Mouse (Mus musculus) midbrain, embryonic 11.5 days (tissue): Measurements from ENCODE around the gene Rad51ap1. TPM values are rescaled to one million over a fixed set of nuclear protein-coding genes. Genes with fewer than 3 reads are reported as not detected.

ENCODE experiments used
- ATAC-seq: fragments of 200-750 bp; cut with Nextera tagmentation; 2 replicates; pipeline ENCODE4 v1.8.0; 2017; ENCODE audit warnings: moderate TSS enrichment, moderate library complexity; ENCODE audit not compliant: low FRiP score
- DNase-seq: peaks from one replicate; pipeline ENCODE4 v3.0.0; 2015; ENCODE audit warnings: low spot score; ENCODE audit errors: missing footprints
- H3K27ac ChIP-seq: fragments of 300-500 bp; sonication (generic); 2 replicates; pipeline ENCODE4 v1.5.1; 2014; ENCODE audit warnings: low read depth, low read length
- H3K27me3 ChIP-seq: fragments of 300-500 bp; sonication (generic); 2 replicates; pipeline ENCODE4 v1.6.1; 2014; ENCODE audit warnings: mild to moderate bottlenecking, low read length, moderate library complexity, mixed read lengths; ENCODE audit not compliant: control insufficient read depth, insufficient read depth
- H3K36me3 ChIP-seq: fragments of 300-500 bp; sonication (generic); 2 replicates; pipeline ENCODE4 v1.6.1; 2014; ENCODE audit warnings: mild to moderate bottlenecking, low read length, moderate library complexity, mixed read lengths; ENCODE audit not compliant: control insufficient read depth, insufficient read depth
- H3K4me1 ChIP-seq: fragments of 300-500 bp; sonication (generic); 2 replicates; pipeline ENCODE4 v1.6.1; 2014; ENCODE audit warnings: low read length; ENCODE audit not compliant: control insufficient read depth, insufficient read depth
- H3K4me2 ChIP-seq: fragments of 300-500 bp; sonication (generic); 2 replicates; pipeline ENCODE4 v1.6.1; 2014; ENCODE audit warnings: mild to moderate bottlenecking, moderate library complexity
- H3K4me3 ChIP-seq: fragments of 300-500 bp; sonication (generic); 2 replicates; pipeline ENCODE4 v1.5.1; 2014; ENCODE audit warnings: low read depth, low read length
- H3K9ac ChIP-seq: fragments of 300-500 bp; sonication (generic); 2 replicates; pipeline ENCODE4 v1.6.1; 2014; ENCODE audit warnings: low read length
- H3K9me3 ChIP-seq: fragments of 300-500 bp; sonication (generic); 2 replicates; pipeline ENCODE4 v1.6.1; 2016; ENCODE audit warnings: low read length; ENCODE audit not compliant: control insufficient read depth
- WGBS: fragments of 180-500 bp; shearing (Covaris S2); extraction: QIAGEN DNeasy Blood & Tissue Kit; methylation state at CpG from one replicate; pipeline ENCODE4 v1.1.7; 2014; 5-methylcytosine and 5-hydroxymethylcytosine counted together
- polyA plus RNA-seq: library from polyadenylated mRNA; unstranded; fragments of >200 nt; fragmentation: Nextera tagmentation; extraction: Ambion mirVana; gene quantifications from 2 replicates; pipeline ENCODE4 v1.2.1, GENCODE M21; 2014

Gene Rad51ap1
- polyA plus RNA-seq, 1 experiment from 2014 or later, result 82.3 TPM

DNA sequence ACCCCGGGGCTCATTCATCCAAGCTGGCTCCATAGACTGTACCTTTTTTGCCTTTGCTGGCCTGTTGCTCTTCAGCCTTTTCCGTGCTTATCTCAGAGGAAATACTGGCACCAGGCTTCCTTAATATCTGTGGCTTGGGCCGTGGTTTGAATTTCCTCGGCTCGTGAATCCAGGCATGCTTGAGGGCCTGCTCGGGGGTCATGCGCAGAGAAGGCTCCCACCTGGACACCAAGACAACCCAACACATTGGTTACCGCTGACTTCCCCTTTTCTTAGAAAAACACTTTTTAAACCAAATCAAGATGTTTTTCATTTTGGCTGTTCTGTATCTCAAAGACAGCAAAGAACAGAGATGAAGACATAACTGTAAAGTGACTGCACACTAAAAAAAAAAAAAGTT is 62.3 kb downstream of the Rad51ap1 start:
- H3K27me3 ChIP-seq, result no peaks in the 10 kb centered on the region
- no peaks in the 10 kb centered on the region for H3K4me1 ChIP-seq
- 86% methylated on average over 8 of the region's 8 CpGs for WGBS
- H3K4me3 ChIP-seq, result no peak overlapping the region
- H3K27ac ChIP-seq, result no peak overlapping the region
- no peak overlapping the region for H3K9ac ChIP-seq
- DNase-seq (no peak), ATAC-seq (no peak)
- no peaks in the 10 kb centered on the region for H3K9me3 ChIP-seq
- no peak overlapping the region for H3K4me2 ChIP-seq
- H3K36me3 ChIP-seq, result no peaks in the 10 kb centered on the region

Other genes starting within 250 kb of the Rad51ap1 start
- 4.0 and 4.1 TPM in 2 replicates for gene Kcna6, start 198.9 kb downstream of the Rad51ap1 start, polyA plus RNA-seq
- 194 and 196 TPM in 2 replicates for gene Ndufa9, start 90.5 kb downstream of the Rad51ap1 start, polyA plus RNA-seq
- gene Akap3, start 86.5 kb downstream of the Rad51ap1 start, polyA plus RNA-seq, result 0.06 and 0.08 TPM in 2 replicates
- 0.11 TPM in 1 of 2 replicates, not detected in the other for gene Dyrk4, start 17.7 kb downstream of the Rad51ap1 start, polyA plus RNA-seq
- gene D6Wsu163e, start 375 bp upstream of the Rad51ap1 start, polyA plus RNA-seq, result 19.4 and 21.5 TPM in 2 replicates
- not detected in 2 replicates for gene Fgf6, start 76.0 kb upstream of the Rad51ap1 start, polyA plus RNA-seq
- 0.11 TPM in 1 of 2 replicates, not detected in the other for gene Fgf23, start 133.3 kb upstream of the Rad51ap1 start, polyA plus RNA-seq
- 5.8 and 6.9 TPM in 2 replicates for gene Tigar, start 170.0 kb upstream of the Rad51ap1 start, polyA plus RNA-seq
- gene Ccnd2, start 212.6 kb upstream of the Rad51ap1 start, polyA plus RNA-seq, result 1,627 and 1,717 TPM in 2 replicates